Mouse (Mus musculus) CH12.LX (cell line): ENCODE results near the gene Slc30a9.

ENCODE experiments used
- CTCF ChIP-seq, 2 experiments: IDR thresholded peaks in 1 of 2; conservative IDR thresholded peaks in 1 of 2; 2 replicates each; pipeline ENCODE4 v1.5.1; 2011 to 2012; ENCODE audit warnings: low read depth in 2 of 2, low read length in 2 of 2, improper control_type of control experiment in 1 of 2, inconsistent platforms in 1 of 2, mild to moderate bottlenecking in 1 of 2, moderate library complexity in 1 of 2
- MAZ ChIP-seq: IDR thresholded peaks from 2 replicates; pipeline ENCODE4 v1.6.1; 2012; ENCODE audit warnings: low read depth, mild to moderate bottlenecking, inconsistent platforms, low read length, improper control_type of control experiment, moderate library complexity
- POLR2A ChIP-seq: IDR thresholded peaks from 2 replicates; pipeline ENCODE4 v1.6.1; 2011; ENCODE audit warnings: low read depth, mild to moderate bottlenecking, improper control_type of control experiment, low read length

DNA sequence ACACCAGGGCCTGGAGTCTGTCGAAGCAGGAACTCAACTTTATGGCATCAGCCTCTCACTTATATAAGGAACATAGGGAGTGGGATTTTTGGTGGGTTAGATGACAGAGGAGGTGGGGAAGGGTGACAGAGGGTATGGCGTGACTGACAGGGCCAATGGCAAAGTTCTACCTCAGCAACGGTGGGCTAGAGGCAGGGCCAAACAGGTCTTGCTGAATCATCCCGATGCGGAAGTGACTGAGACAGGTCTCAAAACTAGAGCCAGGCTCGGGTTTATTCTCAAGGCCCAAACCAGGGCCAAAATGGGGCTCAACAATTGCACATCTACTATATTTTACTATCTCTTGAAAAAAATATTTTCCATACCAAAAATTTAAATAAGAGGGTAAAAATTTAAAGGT is 34.1 kb downstream of the Slc30a9 start:
- no peak for TF ChIP-seq CTCF (conservative IDR thresholded peaks at IDR 0.05 in 1 of 2, IDR thresholded peaks at IDR 0.05 in 1 of 2; ENCODE audit: low read depth in 2 of 2, low read length in 2 of 2)
- TF ChIP-seq POLR2A: no peak
- TF ChIP-seq MAZ: no peak
